Mouse (Mus musculus) forebrain, embryonic 11.5 days (tissue): ENCODE measurements around the gene Pla2g2c. TPM values are rescaled to one million over a fixed set of nuclear protein-coding genes. Genes with fewer than 3 reads are reported as not detected.

ENCODE experiments used
- ATAC-seq: fragments of 200-750 bp; cut with Nextera tagmentation; replicated peaks from 2 replicates; pipeline ENCODE4 v1.8.0; 2017; ENCODE audit warnings: moderate TSS enrichment; ENCODE audit not compliant: low FRiP score
- DNase-seq: peaks from one replicate; pipeline ENCODE4 v3.0.0-alpha.2; 2017; ENCODE audit warnings: low spot score
- H3K27ac ChIP-seq: fragments of 300-500 bp; sonication (generic); 2 replicates; pipeline ENCODE4 v1.5.1; 2014; ENCODE audit warnings: low read depth, low read length
- H3K27me3 ChIP-seq: fragments of 300-500 bp; sonication (generic); 2 replicates; pipeline ENCODE4 v1.6.1; 2014; ENCODE audit warnings: mild to moderate bottlenecking, low read length, mixed read lengths; ENCODE audit not compliant: control insufficient read depth, insufficient read depth
- H3K36me3 ChIP-seq: fragments of 300-500 bp; sonication (generic); 2 replicates; pipeline ENCODE4 v1.6.1; 2014; ENCODE audit warnings: mild to moderate bottlenecking, low read length, moderate library complexity, mixed read lengths; ENCODE audit not compliant: control insufficient read depth, insufficient read depth
- H3K4me1 ChIP-seq: fragments of 300-500 bp; sonication (generic); replicated peaks from 2 replicates; pipeline ENCODE4 v1.6.1; 2014; ENCODE audit warnings: low read length, mixed read lengths; ENCODE audit not compliant: control insufficient read depth, insufficient read depth
- H3K4me2 ChIP-seq: fragments of 300-500 bp; sonication (generic); 2 replicates; pipeline ENCODE4 v1.6.1; 2014; ENCODE audit warnings: low read depth, mild to moderate bottlenecking, low read length, moderate library complexity, mixed read lengths; ENCODE audit not compliant: severe bottlenecking
- H3K4me3 ChIP-seq: fragments of 300-500 bp; sonication (generic); 2 replicates; pipeline ENCODE4 v1.5.1; 2014; ENCODE audit warnings: low read depth, low read length
- H3K9ac ChIP-seq: fragments of 300-500 bp; sonication (generic); 2 replicates; pipeline ENCODE4 v1.6.1; 2014; ENCODE audit warnings: low read length
- H3K9me3 ChIP-seq: fragments of 300-500 bp; sonication (generic); 2 replicates; pipeline ENCODE4 v1.6.1; 2016; ENCODE audit warnings: low read length, mixed read lengths; ENCODE audit not compliant: control insufficient read depth
- WGBS: fragments of 180-500 bp; shearing (Covaris S2); extraction: QIAGEN DNeasy Blood & Tissue Kit; methylation state at CpG from one replicate; pipeline ENCODE4 v1.1.7; 2014; 5-methylcytosine and 5-hydroxymethylcytosine counted together
- polyA plus RNA-seq: library from polyadenylated mRNA; unstranded; fragments of >200 nt; fragmentation: Nextera tagmentation; extraction: Ambion mirVana; gene quantifications from 2 replicates; pipeline ENCODE4 v1.2.1, GENCODE M21; 2014

Pla2g2c gene
- polyA plus RNA-seq, 1 experiment from 2014 or later: 0.37 TPM

GRCm38 (mm10) chr4:138748369-138749072 lies 23.9 kb downstream of the Pla2g2c start:
- no peaks in the 10 kb centered on the region for H3K27me3 ChIP-seq
- no peak overlapping the region for H3K27ac ChIP-seq
- DNase-seq: no peak
- ATAC-seq: 0 out of 2 replicates have a peak, but pooled peaks have one; percentile 36
- no peaks in the 10 kb centered on the region for H3K9me3 ChIP-seq
- no peaks in the 10 kb centered on the region for H3K4me1 ChIP-seq
- H3K36me3 ChIP-seq: no peaks in the 10 kb centered on the region
- 51% methylated on average over 8 of the region's 8 CpGs for WGBS
- no peak overlapping the region for H3K9ac ChIP-seq
- no peak overlapping the region for H3K4me3 ChIP-seq
- H3K4me2 ChIP-seq: no peak overlapping the region

- Histone ChIP-seq H3K9me3 (no peaks in the 10 kb centered on the region), H3K9ac (no peak overlapping the region), H3K4me1 (no peaks in the 10 kb centered on the region), H3K4me3 (no peak overlapping the region), H3K36me3 (no peaks in the 10 kb centered on the region), H3K27me3 (no peaks in the 10 kb centered on the region), H3K27ac (no peak overlapping the region), H3K4me2 (no peak overlapping the region)
- DNase-seq (no peak), ATAC-seq (no peak)
- 86% methylated on average over 6 of the region's 6 CpGs for WGBS
Observed at GRCm38 (mm10) chr4:138752603-138753002, 28.0 kb downstream of the Pla2g2c start.

GRCm38 (mm10) chr4:138753608-138754007 lies 29.0 kb downstream of the Pla2g2c start:
- no peak overlapping the region for H3K27ac ChIP-seq
- no peaks in the 10 kb centered on the region for H3K36me3 ChIP-seq
- H3K4me2 ChIP-seq: no peak overlapping the region
- WGBS: 80% methylated on average over 3 of the region's 3 CpGs
- no peaks in the 10 kb centered on the region for H3K4me1 ChIP-seq
- H3K9me3 ChIP-seq: no peaks in the 10 kb centered on the region
- H3K4me3 ChIP-seq: no peak overlapping the region
- ATAC-seq (no peak), DNase-seq (no peak)
- no peak overlapping the region for H3K9ac ChIP-seq
- H3K27me3 ChIP-seq: no peaks in the 10 kb centered on the region

- Histone ChIP-seq H3K9me3 (no peaks in the 10 kb centered on the region), H3K27me3 (no peaks in the 10 kb centered on the region), H3K9ac (no peak overlapping the region), H3K4me1 (no peaks in the 10 kb centered on the region), H3K27ac (no peak overlapping the region), H3K4me3 (no peak overlapping the region), H3K4me2 (no peak overlapping the region), H3K36me3 (no peaks in the 10 kb centered on the region)
- WGBS: 88% methylated on average over 9 of the region's 9 CpGs
- DNase-seq (no peak), ATAC-seq (no peak)
Observed at GRCm38 (mm10) chr4:138754432-138754831, 29.8 kb downstream of the Pla2g2c start.

- Histone ChIP-seq H3K36me3 (no peaks in the 10 kb centered on the region), H3K4me2 (no peak overlapping the region), H3K27ac (no peak overlapping the region), H3K4me3 (no peak overlapping the region), H3K9ac (no peak overlapping the region), H3K27me3 (no peaks in the 10 kb centered on the region), H3K9me3 (no peaks in the 10 kb centered on the region), H3K4me1 (no peaks in the 10 kb centered on the region)
- ATAC-seq: no peak
- no peak for DNase-seq
- 70% methylated on average over 4 of the region's 4 CpGs for WGBS
Observed at GRCm38 (mm10) chr4:138755439-138755838, 30.8 kb downstream of the Pla2g2c start.

- WGBS: 85% methylated on average over 11 of the region's 11 CpGs
- Histone ChIP-seq H3K27ac (no peak overlapping the region), H3K4me1 (no peaks in the 10 kb centered on the region), H3K4me2 (no peak overlapping the region), H3K36me3 (no peaks in the 10 kb centered on the region), H3K4me3 (no peak overlapping the region), H3K9ac (no peak overlapping the region), H3K27me3 (no peaks in the 10 kb centered on the region), H3K9me3 (no peaks in the 10 kb centered on the region)
- DNase-seq (no peak), ATAC-seq (no peak)
Observed at GRCm38 (mm10) chr4:138755983-138756382, 31.4 kb downstream of the Pla2g2c start.

GRCm38 (mm10) chr4:138757416-138757815 lies 32.8 kb downstream of the Pla2g2c start, which contains the start of gene Pla2g2f:
Gene Pla2g2f (minus strand): TSS chr4:138757626.
- Histone ChIP-seq H3K9me3 (no peaks in the 10 kb centered on the region), H3K9ac (no peak within 1 kb of the TSS), H3K4me2 (no peak within 1 kb of the TSS), H3K27ac (no peak within 1 kb of the TSS), H3K4me1 (no peaks in the 10 kb centered on the region), H3K27me3 (no peaks in the 10 kb centered on the region), H3K36me3 (no peaks in the 10 kb centered on the region), H3K4me3 (no peak within 1 kb of the TSS)
- 75% methylated on average over 8 of the region's 8 CpGs for WGBS
- no peak for ATAC-seq
- no peak for DNase-seq

- no peak overlapping the region for H3K4me2 ChIP-seq
- ATAC-seq (no peak), DNase-seq (no peak)
- no peak overlapping the region for H3K4me3 ChIP-seq
- no peak overlapping the region for H3K9ac ChIP-seq
- no peaks in the 10 kb centered on the region for H3K36me3 ChIP-seq
- H3K9me3 ChIP-seq: no peaks in the 10 kb centered on the region
- H3K4me1 ChIP-seq: no peaks in the 10 kb centered on the region
- H3K27ac ChIP-seq: no peak overlapping the region
- H3K27me3 ChIP-seq: no peaks in the 10 kb centered on the region
- 76% methylated on average over 9 of the region's 9 CpGs for WGBS
Observed at GRCm38 (mm10) chr4:138762266-138762665, 37.7 kb downstream of the Pla2g2c start.

GRCm38 (mm10) chr4:138771970-138772369 lies 47.4 kb downstream of the Pla2g2c start:
- Histone ChIP-seq H3K4me3 (no peak overlapping the region), H3K9ac (no peak overlapping the region), H3K4me2 (no peak overlapping the region), H3K36me3 (no peaks in the 10 kb centered on the region), H3K9me3 (no peaks in the 10 kb centered on the region), H3K27ac (no peak overlapping the region), H3K27me3 (no peaks in the 10 kb centered on the region), H3K4me1 (no peaks in the 10 kb centered on the region)
- DNase-seq (no peak), ATAC-seq (no peak)
- WGBS: 86% methylated on average over 10 of the region's 10 CpGs
